Mouse (Mus musculus): ENCODE results near the gene Skiv2l.
"Not testable (repeated sequence)": the region's sequence is repeated elsewhere in the genome, so short reads cannot be mapped to it uniquely, and the experiment has no call there.

The Skiv2l gene

DNA sequence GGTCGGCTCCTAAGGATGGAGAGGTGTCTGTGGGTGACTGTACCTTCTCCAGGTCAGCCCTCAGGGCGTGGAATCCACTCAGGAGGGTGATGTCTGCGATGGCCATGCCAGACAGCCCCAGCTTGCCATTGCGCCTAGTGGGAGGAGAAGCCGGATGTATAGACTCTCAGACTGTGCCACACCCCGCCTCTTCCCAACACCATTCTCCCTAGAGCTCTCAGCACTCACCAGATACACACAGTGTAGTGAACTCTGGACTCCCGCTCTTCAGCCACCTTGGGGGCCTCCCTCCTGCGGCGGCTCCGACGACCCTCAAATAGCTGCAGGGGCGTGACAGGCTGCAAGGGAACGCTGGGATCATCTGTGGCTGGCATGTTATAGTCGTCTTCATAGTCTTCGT lies 38.7 kb downstream of the Skiv2l start:
- DNase-seq (ENCODE audit: low spot score in 2 of 2), result no peak

DNA sequence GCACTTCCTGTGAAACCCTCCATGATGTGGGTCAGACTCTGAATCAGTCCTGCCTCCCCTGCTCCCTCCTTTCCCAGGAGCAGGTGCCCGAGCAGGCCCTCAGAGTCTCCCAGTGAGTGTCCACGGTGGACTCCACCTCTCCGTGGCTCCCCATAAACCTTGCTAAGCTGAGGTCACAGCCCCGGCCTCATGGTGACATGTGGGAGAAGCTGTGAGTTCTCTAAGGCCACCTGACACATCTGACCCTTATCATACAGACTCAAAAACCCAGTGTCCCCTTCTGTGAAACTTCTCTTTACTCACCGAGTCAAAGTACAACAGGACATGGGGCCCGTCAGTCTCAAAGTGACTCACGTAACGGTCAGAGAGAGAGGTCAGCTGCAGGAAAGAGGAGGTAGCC lies 39.2 kb downstream of the Skiv2l start:
- DNase-seq (ENCODE audit: low spot score in 2 of 2), result not testable (repeated sequence)

DNA sequence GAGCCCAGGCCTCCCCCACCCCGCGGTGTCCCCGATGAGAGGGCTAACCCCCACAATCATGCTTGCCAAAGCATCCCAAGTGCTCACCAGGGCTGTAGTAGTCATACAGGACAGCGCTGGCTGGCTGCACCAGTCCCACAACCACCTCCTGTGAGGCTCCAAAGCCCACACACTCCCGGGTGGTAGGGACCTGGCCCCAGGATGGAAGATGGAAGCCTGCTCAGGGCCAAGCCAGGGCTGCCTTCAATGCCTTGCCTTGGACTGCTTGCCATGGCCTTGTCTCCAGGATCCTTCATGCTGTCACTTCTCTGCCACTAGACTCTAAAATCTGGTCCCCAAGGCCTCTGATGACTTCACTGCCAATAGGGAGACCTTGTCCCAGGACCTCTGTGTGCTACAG lies 39.6 kb downstream of the Skiv2l start:
- not testable (repeated sequence) for DNase-seq (ENCODE audit: low spot score in 2 of 2)

DNA sequence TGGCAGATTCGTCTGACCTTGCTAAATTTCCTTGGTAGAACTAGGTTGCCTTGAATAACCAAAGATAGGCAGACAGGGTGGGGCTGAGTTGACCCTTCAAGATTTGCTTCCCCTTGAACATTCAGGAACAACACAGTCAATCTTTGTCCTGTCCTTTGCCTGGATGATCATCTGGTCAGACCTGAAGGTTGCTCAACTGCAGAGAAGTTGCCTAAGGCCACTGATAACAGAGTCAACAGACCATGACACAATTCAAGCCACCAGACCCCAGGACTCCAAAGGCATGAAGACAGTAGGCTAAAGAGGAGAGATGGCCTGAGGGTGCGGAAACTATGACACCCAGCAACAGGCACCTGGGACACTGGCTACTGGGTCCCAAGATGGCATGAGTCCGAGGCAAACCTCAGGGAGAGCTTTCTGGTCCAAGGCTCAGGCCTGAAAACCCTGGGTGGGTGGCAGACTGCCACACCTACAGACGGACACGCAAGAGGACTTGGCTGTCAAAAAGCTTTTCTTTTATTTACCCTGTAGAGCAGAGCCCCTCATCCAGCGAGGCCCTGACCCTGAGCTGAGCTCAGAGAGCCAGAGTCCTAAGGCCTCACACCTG lies 41.3 kb downstream of the Skiv2l start:
- DNase-seq (ENCODE audit: low spot score in 2 of 2), result no peak

DNA sequence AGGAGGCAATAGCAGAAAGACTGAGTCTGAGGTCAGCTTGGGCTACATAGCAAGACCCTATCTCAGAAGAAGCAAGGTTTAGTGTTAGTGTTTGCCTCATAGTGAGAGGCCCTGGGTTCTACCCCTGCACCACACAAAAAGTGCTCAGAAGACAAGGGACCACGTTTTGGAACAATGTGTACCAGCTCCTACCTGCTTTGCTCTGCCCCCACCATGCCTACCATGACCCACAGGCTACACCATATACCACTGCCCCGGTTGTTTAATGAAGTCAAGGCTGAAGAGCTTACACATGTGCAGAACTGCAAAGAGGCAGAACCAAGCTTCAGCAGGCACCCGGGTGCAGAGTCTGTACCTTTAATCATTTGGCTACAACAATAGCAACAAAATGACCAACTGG lies 42.8 kb downstream of the Skiv2l start:
- DNase-seq (ENCODE audit: low spot score in 2 of 2), result no peak

DNA sequence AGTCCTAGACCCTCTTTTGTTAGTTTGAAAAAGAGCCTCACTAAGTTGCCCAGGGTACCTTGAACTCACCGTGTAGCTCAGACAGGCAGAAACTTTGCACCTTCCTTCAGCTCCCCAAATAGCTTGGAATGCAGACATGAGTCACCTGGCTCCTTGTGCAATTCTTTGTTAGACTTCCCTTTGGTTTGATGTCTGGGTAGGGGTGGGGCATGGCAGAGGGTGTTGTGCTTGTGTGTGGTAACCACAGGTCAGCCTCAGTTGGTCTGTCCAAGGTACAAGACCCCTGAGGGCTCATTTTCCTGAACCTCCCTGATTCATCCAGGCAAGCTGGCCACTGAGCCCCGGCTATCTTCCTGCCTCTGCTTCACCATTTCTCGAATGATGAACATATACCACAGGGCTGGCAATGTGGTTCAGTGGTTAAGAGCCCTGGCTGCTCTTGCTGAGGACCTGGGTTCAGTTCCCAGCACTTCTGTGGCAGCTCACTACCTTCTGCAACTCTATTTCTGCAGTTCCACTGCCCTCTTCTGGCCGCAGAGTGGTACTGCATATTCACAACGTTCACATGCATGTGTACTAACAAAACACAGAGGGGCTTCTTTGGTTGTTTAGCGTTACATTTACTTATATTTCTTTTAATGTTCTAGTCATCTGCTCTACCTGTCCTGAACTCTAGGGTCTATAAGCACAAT lies 45.0 kb downstream of the Skiv2l start:
- no peak for DNase-seq (ENCODE audit: low spot score in 2 of 2)

DNA sequence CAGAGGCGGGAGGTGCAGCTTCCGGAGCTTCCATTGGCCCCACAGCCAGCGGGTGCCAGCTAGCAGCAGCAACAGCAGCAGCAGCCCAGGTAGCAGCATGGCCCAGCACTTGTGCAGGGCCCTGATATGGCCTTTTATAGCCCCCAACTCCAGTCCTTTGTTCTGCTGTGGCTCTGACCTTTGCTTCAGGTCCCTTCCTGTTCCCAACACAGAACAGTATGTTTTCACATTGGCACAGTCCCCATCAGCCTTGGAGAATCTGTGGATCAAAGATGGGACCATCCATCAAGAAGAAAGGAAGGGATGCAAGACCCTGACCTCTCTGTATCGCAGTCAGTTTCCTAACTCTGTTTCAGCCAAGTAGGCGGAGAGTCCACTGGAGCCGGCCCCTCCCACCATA lies 45.7 kb downstream of the Skiv2l start, which contains the start of gene Cyp21a1:
TSS of gene Cyp21a1 (minus strand) at position 261 of the 400 bp plus-strand sequence.
- DNase-seq (ENCODE audit: low spot score in 2 of 2), result not testable (repeated sequence)

DNA sequence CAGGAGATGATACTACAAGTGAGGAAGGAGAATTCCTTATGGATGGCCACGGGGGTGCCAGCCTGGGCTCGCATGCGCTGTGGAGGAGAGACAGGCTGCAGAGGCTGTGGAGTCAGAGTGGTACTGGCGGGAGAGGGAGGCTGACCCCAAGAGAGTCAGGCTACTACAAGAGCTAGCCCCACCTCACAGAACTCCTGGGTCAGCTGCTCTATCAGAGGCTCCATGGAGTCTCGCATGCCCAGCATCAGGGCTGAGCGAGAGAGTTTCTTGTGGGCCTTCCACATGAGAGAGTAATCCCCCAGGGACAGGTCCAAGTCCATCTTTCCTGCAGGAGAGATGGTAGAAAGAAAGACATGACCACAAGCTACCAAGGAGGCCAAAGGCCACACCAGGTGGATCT lies 46.6 kb downstream of the Skiv2l start:
- not testable (repeated sequence) for DNase-seq (ENCODE audit: low spot score in 2 of 2)

DNA sequence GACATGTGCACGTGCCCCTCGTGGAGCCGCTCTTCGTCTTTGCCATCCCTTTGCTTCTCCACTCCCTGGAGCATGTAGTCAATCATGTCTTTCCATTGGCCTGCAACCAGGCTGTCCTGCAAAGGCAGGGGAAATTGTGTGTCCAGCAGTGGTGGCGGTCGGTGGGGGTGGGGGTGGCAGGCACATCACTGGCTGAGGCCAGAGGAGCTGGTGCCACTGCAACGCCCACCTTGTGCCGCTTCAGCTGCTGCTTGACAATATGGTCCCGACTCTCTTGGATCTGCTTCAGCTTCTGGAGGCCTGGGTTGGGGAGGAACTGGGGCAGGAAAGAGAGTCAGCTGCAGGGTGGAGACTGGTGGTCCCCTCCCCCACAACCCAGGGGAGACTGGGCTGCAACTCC lies 47.3 kb downstream of the Skiv2l start:
- not testable (repeated sequence) for DNase-seq (ENCODE audit: low spot score in 2 of 2)

DNA sequence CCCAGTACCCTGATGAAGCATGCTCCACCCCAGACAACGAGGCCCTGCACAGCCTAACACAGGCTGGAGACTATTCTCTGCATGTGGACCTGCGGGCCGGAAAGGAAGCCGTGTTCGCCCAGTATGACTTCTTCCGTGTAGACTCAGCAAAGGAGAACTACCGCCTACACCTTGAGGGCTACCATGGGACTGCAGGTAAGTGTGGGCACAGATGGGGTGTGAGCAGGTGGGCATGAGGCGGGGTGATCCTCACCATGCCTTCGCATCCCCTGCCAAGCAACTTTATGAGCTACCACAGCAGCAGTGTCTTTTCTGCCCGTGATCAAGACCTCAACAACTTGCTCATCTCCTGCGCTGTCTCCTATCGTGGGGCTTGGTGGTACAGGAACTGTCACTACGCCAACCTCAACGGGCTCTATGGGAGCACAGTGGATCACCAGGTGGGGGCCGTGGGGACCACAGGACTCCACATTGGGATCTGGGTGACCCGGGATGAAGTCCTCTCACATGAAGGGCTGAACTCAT lies 49.2 kb downstream of the Skiv2l start:
- DNase-seq (ENCODE audit: low spot score in 2 of 2), result not testable (repeated sequence)

DNA sequence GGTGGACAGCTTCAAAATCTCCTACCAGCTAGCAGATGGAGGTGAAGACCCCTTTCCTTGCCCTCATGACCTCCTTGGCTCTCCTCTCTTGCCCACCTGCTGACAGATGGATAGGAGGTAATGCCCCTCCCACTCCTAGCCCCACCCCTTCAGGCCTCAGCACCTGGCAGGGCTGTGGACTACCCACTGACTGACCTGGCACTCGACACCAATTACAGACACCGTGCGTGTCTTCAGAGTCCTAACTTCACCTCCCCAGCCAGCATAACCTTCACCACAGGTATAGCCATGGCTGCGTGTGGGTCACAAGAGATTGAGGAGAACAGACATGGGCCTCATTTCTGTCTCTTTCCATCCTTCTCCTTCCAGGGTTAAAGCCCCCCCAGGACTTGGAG lies 50.5 kb downstream of the Skiv2l start:
- no peak for DNase-seq (ENCODE audit: low spot score in 2 of 2)

DNA sequence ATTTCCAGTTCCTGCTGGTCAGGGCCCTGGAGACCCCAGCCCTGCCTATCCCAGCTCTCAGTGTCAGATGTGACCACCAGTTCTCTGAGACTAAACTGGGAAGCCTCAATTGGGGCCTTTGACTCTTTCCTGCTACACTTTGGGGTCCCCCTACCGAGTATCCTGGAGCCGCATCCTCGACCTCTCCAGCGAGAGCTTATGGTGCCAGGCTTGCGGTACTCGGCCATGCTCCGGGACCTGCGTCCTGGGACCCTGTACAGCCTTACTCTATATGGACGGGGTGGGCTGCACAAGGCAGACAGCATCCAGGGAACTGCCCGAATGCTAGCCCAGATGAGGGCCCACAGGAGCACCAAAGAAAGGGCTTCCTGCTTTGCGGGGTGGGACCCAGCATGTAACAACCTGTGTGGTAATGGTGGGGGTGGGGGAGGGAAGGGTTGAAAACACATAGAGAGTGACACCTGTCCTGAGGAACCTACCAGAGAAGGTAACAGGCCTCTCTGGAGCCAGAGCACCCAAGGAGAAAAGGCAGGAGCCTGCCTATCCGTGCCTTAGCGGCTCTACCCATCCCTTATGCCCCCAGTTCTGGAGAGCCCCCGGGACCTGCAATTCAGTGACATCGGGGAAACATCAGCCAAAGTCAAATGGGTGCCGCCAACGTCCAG lies 51.0 kb downstream of the Skiv2l start:
- no peak for DNase-seq (ENCODE audit: low spot score in 2 of 2)

DNA sequence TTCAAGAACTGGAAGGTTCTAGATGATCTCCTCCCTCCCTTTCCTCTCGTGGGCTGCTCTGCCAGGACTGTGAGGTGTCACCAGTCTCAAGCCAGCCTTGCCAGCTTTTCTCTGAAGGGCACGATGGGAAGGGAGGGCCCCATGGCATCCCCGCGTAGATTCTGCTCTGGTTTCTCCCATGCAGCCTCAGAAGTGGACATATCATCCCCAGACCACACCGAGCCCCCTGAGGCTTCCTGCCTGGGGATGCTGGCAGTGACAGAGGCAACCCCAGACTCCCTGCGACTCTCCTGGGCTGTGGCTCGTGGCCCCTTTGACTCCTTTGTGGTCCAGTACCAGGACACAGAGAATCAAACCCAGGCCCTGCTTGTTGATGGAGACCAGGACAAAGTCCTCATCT lies 51.9 kb downstream of the Skiv2l start:
- DNase-seq (ENCODE audit: low spot score in 2 of 2), result not testable (repeated sequence)

DNA sequence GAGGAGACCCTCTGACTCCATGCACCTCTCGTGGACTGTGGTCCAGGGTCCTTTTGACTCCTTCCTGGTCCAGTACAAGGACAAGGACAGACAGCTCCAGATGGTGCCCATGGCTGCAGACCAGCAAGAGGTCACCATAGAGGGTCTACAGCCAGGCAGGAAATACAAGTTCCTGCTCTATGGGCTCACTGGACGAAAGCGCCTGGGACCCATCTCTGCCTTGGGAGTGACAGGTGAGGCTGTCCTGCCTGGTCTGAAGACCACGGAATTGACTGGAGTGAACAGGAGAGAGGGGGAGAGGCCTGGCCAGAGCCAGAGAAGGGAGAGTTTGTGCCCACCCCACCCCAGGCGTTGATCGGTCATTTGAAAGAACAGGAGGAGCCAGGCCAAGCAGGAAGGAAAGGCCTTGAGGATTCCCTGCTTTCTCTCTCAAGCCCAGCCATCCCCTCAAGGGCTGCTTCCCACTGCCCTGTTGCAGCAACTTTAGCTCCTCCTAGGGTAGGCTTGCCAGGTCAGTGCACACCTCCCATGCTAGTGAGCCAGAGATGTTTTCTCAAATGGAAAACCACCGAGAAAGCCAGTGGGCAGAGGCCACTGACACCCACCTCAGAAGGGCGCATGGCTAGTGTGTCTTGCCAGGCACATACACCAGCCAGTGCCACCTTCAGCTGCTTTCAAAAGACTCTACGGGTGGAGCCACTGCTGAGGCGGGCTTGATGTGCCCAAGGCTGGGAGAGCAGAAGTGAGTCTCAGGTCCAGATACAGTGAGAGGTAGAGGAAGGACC lies 52.6 kb downstream of the Skiv2l start:
- DNase-seq (ENCODE audit: low spot score in 2 of 2), result not testable (repeated sequence)

DNA sequence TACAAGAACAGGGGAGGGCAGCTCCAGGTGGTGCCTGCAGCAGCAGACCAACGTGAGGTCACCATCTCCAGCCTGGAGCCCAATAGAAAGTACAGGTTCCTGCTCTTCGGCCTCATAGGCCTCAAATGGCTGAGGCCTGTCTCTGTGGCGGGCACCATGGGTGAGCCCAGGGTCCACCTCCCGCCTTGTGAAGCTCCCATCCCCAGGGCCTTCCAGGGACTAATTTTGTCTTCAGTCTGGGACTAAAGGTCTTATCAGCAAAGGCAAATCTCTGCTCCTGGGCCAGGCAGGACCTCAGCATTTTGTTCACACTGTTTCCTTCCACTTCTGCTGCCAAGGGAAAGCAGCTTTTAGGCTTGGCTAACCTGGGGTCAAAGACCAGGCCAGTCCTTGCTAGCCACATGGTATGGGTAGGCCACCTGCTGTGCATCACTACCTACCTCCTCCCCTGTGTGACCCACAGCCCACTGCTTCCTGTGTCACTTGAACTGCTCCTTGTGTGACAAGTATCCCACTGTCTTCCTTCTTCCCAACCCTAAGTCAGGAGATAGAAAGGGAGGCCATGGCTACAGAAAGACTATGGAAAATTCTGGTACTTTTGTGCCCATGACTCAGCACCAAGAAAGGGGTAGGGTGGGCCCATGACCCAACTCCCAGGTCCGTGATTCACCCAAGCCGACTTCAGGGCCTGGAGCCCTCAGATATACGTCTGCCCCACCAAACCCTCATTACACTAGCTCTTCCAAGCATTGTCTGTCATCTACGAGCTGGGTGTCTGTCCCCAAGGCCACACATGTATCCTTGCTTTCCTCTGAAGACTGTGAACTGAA lies 53.5 kb downstream of the Skiv2l start:
- no peak for DNase-seq (ENCODE audit: low spot score in 2 of 2)

DNA sequence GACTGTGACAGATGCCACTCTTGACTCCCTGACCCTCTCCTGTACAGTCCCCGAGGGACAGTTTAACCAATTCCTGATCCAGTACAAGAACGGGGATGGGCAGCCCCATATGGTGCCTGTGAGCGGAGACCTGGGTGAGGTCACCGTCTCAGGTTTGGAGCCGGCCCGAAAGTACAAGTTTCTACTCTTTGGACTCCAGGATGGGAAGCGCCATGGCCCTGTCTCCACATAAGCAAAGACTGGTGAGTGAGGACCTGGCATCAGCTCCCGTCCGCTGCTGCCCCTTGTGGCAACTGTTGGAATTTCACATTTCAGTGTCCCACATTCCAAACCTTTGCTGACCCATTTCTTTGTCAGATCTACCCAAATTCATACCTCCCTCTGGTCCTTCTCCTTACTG lies 54.4 kb downstream of the Skiv2l start:
- peak; percentile 17 to 28 for DNase-seq (ENCODE audit: low spot score in 2 of 2)

DNA sequence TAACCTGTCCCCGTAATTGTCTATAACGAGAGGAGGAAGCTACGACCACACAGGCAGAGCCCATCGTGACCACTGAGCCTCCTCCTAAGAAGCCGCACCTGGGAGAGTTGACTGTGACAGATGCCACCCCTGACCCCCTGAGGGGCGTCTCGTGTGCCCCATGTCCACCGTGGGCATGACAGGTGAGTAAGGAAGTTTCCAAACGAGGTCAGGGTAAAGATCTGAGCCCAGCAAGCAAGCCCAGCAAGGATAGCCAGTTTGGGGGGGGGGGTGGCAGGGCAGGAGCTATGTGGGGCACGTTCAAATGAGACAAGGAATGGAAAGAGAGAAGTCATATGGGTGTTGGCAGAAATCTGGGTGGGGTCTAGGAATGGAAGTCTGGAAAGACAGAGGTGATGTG lies 55.0 kb downstream of the Skiv2l start:
- no peak for DNase-seq (ENCODE audit: low spot score in 2 of 2)

All from frontal cortex, postnatal 36 days (tissue).